Mouse (Mus musculus) ES-Bruce4 (cell line): ENCODE data around the gene Degs2. TPM values are rescaled to one million over a fixed set of nuclear protein-coding genes. Genes with fewer than 3 reads are reported as not detected.

ENCODE experiments used
- H3K27ac ChIP-seq: 2 replicates; pipeline ENCODE4 v1.5.1; 2012; ENCODE audit warnings: low read length, inconsistent platforms; ENCODE audit not compliant: insufficient read depth
- H3K27me3 ChIP-seq: 2 replicates; pipeline ENCODE4 v1.6.1; 2012; ENCODE audit warnings: mild to moderate bottlenecking, low read length, inconsistent platforms; ENCODE audit not compliant: control insufficient read depth, poor library complexity, insufficient read depth, severe bottlenecking
- H3K36me3 ChIP-seq: 2 replicates; pipeline ENCODE4 v1.6.1; 2012; ENCODE audit warnings: inconsistent platforms, mild to moderate bottlenecking, low read length, moderate library complexity; ENCODE audit not compliant: control insufficient read depth, poor library complexity, insufficient read depth, severe bottlenecking
- H3K4me1 ChIP-seq: one replicate; pipeline ENCODE4 v1.8.1; 2011; ENCODE audit warnings: low read length; ENCODE audit not compliant: control insufficient read depth, insufficient read depth
- H3K4me3 ChIP-seq: 2 replicates; pipeline ENCODE4 v1.5.1; 2011; ENCODE audit warnings: low read depth, mild to moderate bottlenecking, low read length
- H3K9ac ChIP-seq: 2 replicates; pipeline ENCODE4 v1.6.1; 2012; ENCODE audit warnings: low read depth, mild to moderate bottlenecking, inconsistent platforms; ENCODE audit not compliant: poor library complexity, severe bottlenecking
- H3K9me3 ChIP-seq: replicated peaks from 2 replicates; pipeline ENCODE4 v1.6.1; 2012; ENCODE audit warnings: mild to moderate bottlenecking, low read length, inconsistent platforms; ENCODE audit not compliant: control insufficient read depth, poor library complexity, insufficient read depth, severe bottlenecking
- CTCF ChIP-seq: IDR thresholded peaks from one replicate; pipeline ENCODE4 v1.8.1; 2011; ENCODE audit warnings: low read depth, low read length
- EP300 ChIP-seq: IDR thresholded peaks from 2 replicates; pipeline ENCODE4 v1.6.1; 2011; ENCODE audit warnings: low read depth, low read length; ENCODE audit not compliant: insufficient read depth
- POLR2A ChIP-seq: IDR thresholded peaks from one replicate; pipeline ENCODE4 v1.8.1; 2011; ENCODE audit warnings: low read length; ENCODE audit not compliant: insufficient read depth
- polyA plus RNA-seq: library from polyadenylated mRNA; stranded (reverse); fragments of >200 nt; gene quantifications from 2 replicates; pipeline ENCODE4 v1.2.4, GENCODE M21; 2011; ENCODE audit warnings: low read depth; ENCODE audit not compliant: missing spikeins, insufficient read depth, insufficient read length

Gene Degs2
- polyA plus RNA-seq, 1 experiment = not detected

GRCm38 (mm10) chr12:108629556-108629955 is 72.6 kb downstream of the Degs2 start:
- TF ChIP-seq CTCF (no peak), EP300 (no peak), POLR2A (no peak)
- Histone ChIP-seq H3K27me3 (no peaks in the 10 kb centered on the region), H3K36me3 (no peaks in the 10 kb centered on the region), H3K9me3 (no peaks in the 10 kb centered on the region), H3K4me3 (no peak overlapping the region), H3K4me1 (no peaks in the 10 kb centered on the region), H3K9ac (no peak overlapping the region), H3K27ac (no peak overlapping the region)

Other genes starting within 250 kb of the Degs2 start
- 40.5 and 48.2 TPM in 2 replicates for gene Evl, start 147.6 kb downstream of the Degs2 start, polyA plus RNA-seq
- gene Yy1, start 90.7 kb upstream of the Degs2 start, polyA plus RNA-seq = 121 and 124 TPM in 2 replicates
- gene Slc25a29, start 133.6 kb upstream of the Degs2 start, polyA plus RNA-seq = 0.51 and 0.79 TPM in 2 replicates
- gene Slc25a47, start 133.7 kb upstream of the Degs2 start, polyA plus RNA-seq = 3.0 and 3.6 TPM in 2 replicates
- 7.2 and 12.7 TPM in 2 replicates for gene Wdr25, start 191.3 kb upstream of the Degs2 start, polyA plus RNA-seq
- gene Wars, start 191.9 kb upstream of the Degs2 start, polyA plus RNA-seq = 68.0 and 71.4 TPM in 2 replicates